Mouse (Mus musculus) spleen, adult 18-20 months (tissue): Measurements from ENCODE around the gene Atg101.
"Not testable (repeated sequence)": the region's sequence is repeated elsewhere in the genome, so short reads cannot be mapped to it uniquely, and the experiment has no call there.

Experiments
- DNase-seq, 2 experiments: peaks; one replicate each; pipeline ENCODE4 v3.0.0; 2022; ENCODE audit warnings: mixed read lengths in 2 of 2

Atg101 gene

GRCm38 (mm10) chr15:101316913-101317813, 33.1 kb downstream of the Atg101 start:
- peak in 1 of 2 experiments; percentile 7 for DNase-seq

DNA sequence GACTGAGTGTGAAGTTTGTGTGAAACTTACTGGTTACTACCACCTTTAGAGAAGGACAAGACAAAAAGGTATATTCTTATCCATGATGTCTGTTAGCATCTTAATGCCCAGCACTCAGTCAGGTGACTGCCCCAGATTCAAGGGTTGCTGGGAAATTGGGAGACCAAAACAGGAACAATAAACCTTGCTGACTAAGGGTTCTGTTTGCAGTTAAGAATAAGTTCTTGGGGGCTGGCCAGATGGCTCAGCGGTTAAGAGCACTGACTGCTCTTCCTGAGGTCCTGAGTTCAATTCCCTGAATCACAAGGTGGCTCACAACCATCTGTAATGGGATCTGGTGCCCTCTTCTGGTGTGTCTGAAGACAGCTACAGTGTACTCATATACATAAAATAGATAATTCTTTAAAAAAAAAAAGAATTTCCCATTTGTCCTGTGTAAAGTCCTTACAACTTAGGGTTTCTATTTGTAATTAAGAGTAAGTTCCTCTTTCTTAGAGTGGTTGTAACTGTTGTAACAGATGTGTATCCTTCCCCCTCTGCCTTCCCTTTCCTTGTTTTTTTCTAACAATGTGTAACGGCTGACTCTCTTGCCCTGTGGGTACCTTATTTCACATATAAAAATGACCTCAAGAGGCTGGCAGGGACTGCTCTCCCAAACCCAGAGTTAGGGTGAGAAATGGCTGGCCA, 33.9 kb downstream of the Atg101 start:
- DNase-seq, result no peak

GRCm38 (mm10) chr15:101318889-101319765, 35.1 kb downstream of the Atg101 start:
- peak in 1 of 2 experiments; percentile 26 for DNase-seq

GRCm38 (mm10) chr15:101320010-101320617, 36.0 kb downstream of the Atg101 start:
- no peak for DNase-seq

GRCm38 (mm10) chr15:101320618-101321041, 36.6 kb downstream of the Atg101 start:
- no peak for DNase-seq

GRCm38 (mm10) chr15:101321126-101321525, 37.1 kb downstream of the Atg101 start:
- DNase-seq, result no peak

DNA sequence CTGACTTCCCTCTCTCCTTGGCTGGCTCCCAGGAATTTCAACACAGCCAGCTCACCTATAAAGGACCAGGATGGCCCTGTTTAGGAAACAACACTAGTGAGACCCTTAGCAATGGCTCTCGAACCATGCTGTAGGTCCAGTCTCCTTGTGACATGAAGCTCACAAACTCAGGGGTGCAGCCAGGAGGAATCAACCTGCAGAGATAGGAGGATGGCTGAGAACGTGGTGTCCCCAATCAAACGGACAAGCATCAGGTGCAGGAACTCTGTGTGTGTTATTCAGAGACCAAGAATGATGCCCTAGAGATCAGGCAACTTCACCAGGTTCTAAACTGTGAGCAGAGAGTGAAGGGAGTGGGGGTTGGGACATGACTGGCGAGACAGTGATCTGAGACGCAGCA, 38.0 kb downstream of the Atg101 start:
- DNase-seq, result no peak

GRCm38 (mm10) chr15:101322640-101323039, 38.6 kb downstream of the Atg101 start:
- no peak for DNase-seq

- no peak for DNase-seq
These were observed 39.4 kb downstream of the Atg101 start for GRCm38 (mm10) chr15:101323511-101323910.

- not testable (repeated sequence) for DNase-seq
These were observed 40.3 kb downstream of the Atg101 start for GRCm38 (mm10) chr15:101324409-101324808.

DNA sequence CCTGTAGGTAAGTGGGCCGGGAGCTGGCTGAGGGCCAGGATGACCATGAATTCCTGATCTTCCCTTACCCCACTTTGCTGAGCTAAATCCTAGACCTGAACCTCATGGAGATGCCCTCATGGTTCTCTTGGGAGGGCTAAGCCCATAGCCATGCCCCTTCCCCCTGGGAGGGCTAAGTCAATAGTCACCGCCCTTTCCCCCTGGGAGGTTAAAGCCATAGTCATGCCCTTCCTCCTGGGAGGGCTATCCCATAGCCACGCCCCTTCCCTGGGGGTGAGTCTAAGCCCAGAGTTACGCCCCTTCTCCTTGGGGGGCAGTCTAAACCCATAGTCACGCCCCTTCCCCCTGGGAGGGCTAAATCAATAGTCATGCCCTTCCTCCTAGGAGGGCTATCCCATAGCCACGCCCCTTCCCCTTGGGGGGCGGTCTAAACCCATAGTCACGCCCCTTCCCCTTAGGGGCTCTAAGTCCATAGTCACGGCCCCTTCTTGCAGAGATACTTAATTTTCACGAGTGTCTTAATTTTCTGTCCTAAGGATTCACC, 42.0 kb downstream of the Atg101 start:
- DNase-seq, result no peak

- peak; percentile 33 to 65 for DNase-seq
These were observed 43.2 kb downstream of the Atg101 start for GRCm38 (mm10) chr15:101327282-101327681.

- no peak for DNase-seq
These were observed 44.9 kb downstream of the Atg101 start for GRCm38 (mm10) chr15:101328876-101329563.

- DNase-seq, result no peak
These were observed 45.5 kb downstream of the Atg101 start for GRCm38 (mm10) chr15:101329564-101329892.

DNA sequence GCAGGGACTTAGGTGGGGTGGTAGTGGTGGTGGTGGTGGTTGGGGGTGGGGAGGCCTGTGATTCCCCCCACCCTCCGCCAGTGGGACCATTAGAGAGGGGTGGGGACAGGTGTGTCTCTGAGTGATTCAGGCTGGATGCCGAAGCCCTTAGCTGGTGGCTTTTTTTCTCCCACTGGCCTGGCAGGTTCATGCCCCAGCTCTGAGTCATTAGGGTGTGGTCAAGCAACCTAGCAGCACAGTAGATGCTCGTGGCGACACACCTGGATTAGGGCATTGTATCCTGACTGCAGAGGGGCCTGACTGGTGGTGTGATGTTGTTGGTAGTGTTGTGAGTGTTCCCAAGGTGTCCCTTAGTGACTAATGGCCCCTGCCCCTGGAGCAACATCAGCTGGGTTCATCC, 47.0 kb downstream of the Atg101 start:
- DNase-seq, result no peak

- DNase-seq, result no peak
These were observed 48.3 kb downstream of the Atg101 start for GRCm38 (mm10) chr15:101332370-101332769.

DNA sequence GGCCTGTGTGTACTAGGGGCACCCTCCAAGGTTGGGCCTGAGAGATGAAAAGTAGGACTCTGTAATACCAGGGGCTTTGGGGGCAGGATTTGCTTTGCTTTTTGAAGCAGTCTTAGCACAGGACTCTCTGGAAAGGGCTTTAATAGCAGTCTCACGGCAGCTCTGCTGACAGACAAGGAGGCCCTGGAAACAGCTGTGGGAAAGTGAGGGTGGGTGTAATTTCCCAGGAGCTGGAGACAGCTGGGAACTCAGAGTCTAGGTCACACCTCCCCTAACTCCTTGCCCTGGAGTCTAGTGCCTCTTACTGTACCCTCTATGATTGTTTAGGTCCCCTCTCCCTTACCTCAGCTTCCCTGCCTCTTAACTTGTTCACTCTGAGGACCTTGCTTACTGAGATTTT, 49.1 kb downstream of the Atg101 start:
- DNase-seq, result no peak

DNA sequence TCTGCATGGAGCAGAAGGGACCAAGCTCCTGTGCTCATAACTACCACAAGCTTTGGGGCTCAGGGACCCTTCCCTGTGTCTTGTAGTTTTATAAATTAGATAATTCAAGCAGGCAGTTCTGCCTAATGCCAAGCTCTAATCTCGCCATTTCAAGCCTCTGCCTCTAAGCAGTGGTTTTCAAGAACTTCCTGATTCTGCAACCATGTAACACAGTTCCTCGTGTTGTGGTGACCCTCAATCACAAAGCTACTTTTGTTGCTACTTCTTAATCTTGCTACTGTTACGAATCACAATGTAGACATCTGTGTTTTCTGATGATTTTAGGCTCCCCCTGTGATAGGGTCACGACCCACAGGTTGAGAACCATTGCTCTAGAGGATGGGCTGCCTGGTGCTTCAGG, 49.6 kb downstream of the Atg101 start:
- DNase-seq, result no peak

DNA sequence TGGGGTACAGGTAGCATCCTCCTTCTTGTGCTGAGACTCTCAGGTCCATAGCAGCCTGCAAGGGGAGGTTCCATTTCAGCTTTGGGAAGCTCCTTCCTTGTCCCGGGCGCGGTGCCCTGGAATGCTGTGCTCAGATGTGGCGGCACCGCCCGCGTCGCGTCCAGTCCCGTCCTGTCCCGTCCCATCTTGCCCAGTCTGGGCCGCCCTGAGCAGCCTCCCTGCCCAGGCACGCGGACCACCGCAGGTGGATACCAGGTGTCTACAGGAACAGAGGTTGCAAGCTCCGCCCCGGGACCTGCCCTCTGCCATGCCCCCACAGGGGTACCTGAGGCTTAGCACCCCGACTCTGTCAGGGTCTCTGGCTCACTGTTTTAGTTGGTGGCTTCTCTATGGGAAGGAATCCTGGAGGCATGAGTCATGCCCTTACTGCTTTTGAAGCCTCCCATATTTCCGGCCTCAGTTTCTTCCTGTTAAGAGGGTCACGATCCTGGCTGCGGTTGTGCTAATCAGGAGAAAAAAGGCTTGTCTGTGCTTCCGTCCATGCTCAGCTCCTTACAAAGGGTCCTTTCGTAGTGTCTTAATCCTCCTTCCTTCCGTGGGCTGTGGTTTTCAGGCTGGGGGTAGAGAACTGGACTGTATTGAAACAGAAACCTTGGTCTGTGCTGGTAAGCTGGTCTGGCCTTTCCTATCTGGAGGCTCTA, 52.6 kb downstream of the Atg101 start:
- DNase-seq, result no peak

DNA sequence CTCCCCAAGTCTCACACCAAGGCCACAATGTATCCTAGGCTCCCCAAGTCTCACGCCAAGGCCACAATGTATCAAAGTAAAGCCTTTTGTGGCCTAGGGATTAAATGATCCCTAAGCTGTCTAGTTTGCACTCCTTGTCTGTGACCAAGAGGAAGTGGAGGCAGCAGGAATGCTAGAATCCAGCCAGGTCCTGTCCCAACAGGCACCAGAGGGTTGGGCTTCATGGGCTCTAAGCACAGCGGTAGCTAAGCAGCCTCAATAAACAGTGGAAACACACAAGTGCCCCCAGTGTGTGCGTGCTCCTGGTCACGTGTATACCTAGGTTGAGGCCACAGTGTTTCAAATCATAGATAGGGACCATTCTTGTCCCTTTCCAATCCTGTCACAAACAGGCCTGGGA, 54.3 kb downstream of the Atg101 start:
- no peak for DNase-seq

DNA sequence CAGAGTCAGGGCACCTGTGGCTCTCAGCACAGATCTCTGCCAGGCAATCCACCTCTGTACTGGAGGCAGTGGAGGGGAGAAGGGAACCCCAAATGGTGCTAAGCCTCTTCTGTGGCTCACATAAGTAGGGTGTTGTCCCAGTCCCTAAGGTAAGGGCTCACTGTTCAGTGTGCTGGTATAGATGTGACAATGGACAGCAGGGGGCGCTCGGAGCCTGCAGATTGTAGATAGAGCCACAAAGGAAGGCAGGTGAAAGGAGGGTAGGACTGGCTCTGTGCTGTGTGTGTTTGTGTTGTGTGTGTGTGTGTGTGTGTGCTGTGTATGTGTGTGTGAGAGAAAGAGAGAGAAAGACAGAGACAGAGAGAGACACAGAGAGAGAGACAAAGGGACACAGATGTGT, 55.5 kb downstream of the Atg101 start:
- DNase-seq, result peak; percentile 56 to 85
